Mouse (Mus musculus): ENCODE results near the gene 2610001J05Rik.

2610001J05Rik gene

GRCm38 (mm10) chr6:13835720-13836665 lies 35.3 kb downstream of the 2610001J05Rik start:
- no peak for DNase-seq (ENCODE audit: low read depth, low spot score)

- DNase-seq (ENCODE audit: low read depth, low spot score) = no peak
Measured at GRCm38 (mm10) chr6:13832770-13833169, 38.5 kb downstream of the 2610001J05Rik start.

- DNase-seq (ENCODE audit: low read depth, low spot score) = no peak
Measured at GRCm38 (mm10) chr6:13828877-13829276, 42.4 kb downstream of the 2610001J05Rik start.

All from c-Kit-negative CD71-positive TER-119-positive erythroid progenitor cells, embryonic 14.5 days (primary cell).